Mouse (Mus musculus): ENCODE results near the gene Prpsap1.
A peak's percentile ranks its signal among the peaks of the same experiment; 100 is the strongest.
"Not testable (repeated sequence)": the region's sequence is repeated elsewhere in the genome, so short reads cannot be mapped to it uniquely, and the experiment has no call there.

Prpsap1 gene

GRCm38 (mm10) chr11:116488207-116488606, 5.8 kb downstream of the Prpsap1 start:
- DNase-seq (ENCODE audit: low spot score), result no peak

GRCm38 (mm10) chr11:116484261-116484660, 9.7 kb downstream of the Prpsap1 start:
- DNase-seq (ENCODE audit: low spot score), result no peak

- no peak for DNase-seq (ENCODE audit: low spot score)
Observed at GRCm38 (mm10) chr11:116481776-116482175, 12.2 kb downstream of the Prpsap1 start.

GRCm38 (mm10) chr11:116480975-116481374, 13.0 kb downstream of the Prpsap1 start:
- no peak for DNase-seq (ENCODE audit: low spot score)

- DNase-seq (ENCODE audit: low spot score), result no peak
Observed at GRCm38 (mm10) chr11:116479832-116480231, 14.2 kb downstream of the Prpsap1 start.

GRCm38 (mm10) chr11:116478978-116479377, 15.0 kb downstream of the Prpsap1 start:
- DNase-seq (ENCODE audit: low spot score), result no peak

GRCm38 (mm10) chr11:116477160-116477759, 16.7 kb downstream of the Prpsap1 start:
- DNase-seq (ENCODE audit: low spot score), result no peak

- DNase-seq (ENCODE audit: low spot score), result no peak
Observed at GRCm38 (mm10) chr11:116476696-116477095, 17.3 kb downstream of the Prpsap1 start.

GRCm38 (mm10) chr11:116476041-116476440, 18.0 kb downstream of the Prpsap1 start:
- no peak for DNase-seq (ENCODE audit: low spot score)

GRCm38 (mm10) chr11:116472275-116472674, 21.7 kb downstream of the Prpsap1 start:
- no peak for DNase-seq (ENCODE audit: low spot score)

GRCm38 (mm10) chr11:116470896-116471295, 23.1 kb downstream of the Prpsap1 start:
- no peak for DNase-seq (ENCODE audit: low spot score)

GRCm38 (mm10) chr11:116470249-116470648, 23.8 kb downstream of the Prpsap1 start:
- no peak for DNase-seq (ENCODE audit: low spot score)

- not testable (repeated sequence) for DNase-seq (ENCODE audit: low spot score)
Observed at GRCm38 (mm10) chr11:116468338-116468737, 25.7 kb downstream of the Prpsap1 start.

- no peak for DNase-seq (ENCODE audit: low spot score)
Observed at GRCm38 (mm10) chr11:116466141-116466540, 27.9 kb downstream of the Prpsap1 start, which contains the start of gene Qrich2. Qrich2 (minus strand) TSS chr11:116466241.

- DNase-seq (ENCODE audit: low spot score), result peak; percentile 68
Observed at GRCm38 (mm10) chr11:116463833-116464232, 30.2 kb downstream of the Prpsap1 start.

- DNase-seq (ENCODE audit: low spot score), result no peak
Observed at GRCm38 (mm10) chr11:116463338-116463737, 30.7 kb downstream of the Prpsap1 start.

- DNase-seq (ENCODE audit: low spot score), result no peak
Observed at GRCm38 (mm10) chr11:116459786-116460185, 34.2 kb downstream of the Prpsap1 start.

- DNase-seq (ENCODE audit: low spot score), result no peak
Observed at GRCm38 (mm10) chr11:116456234-116456633, 37.8 kb downstream of the Prpsap1 start.

GRCm38 (mm10) chr11:116453889-116454288, 40.1 kb downstream of the Prpsap1 start:
- DNase-seq (ENCODE audit: low spot score), result no peak

- no peak for DNase-seq (ENCODE audit: low spot score)
Observed at GRCm38 (mm10) chr11:116449341-116449740, 44.7 kb downstream of the Prpsap1 start.

- no peak for DNase-seq (ENCODE audit: low spot score)
Observed at GRCm38 (mm10) chr11:116447822-116448221, 46.2 kb downstream of the Prpsap1 start.

GRCm38 (mm10) chr11:116446308-116446887, 47.6 kb downstream of the Prpsap1 start:
- DNase-seq (ENCODE audit: low spot score), result no peak

- peak; percentile 93 for DNase-seq (ENCODE audit: low spot score)
Observed at GRCm38 (mm10) chr11:116445596-116446307, 48.2 kb downstream of the Prpsap1 start.

Measured in layer of hippocampus, adult 9-10 months (tissue).